Mouse (Mus musculus) kidney, adult 2 months (tissue): Measurements from ENCODE around the gene Col8a2. TPM values are rescaled to one million over a fixed set of nuclear protein-coding genes. Genes with fewer than 3 reads are reported as not detected.

Experiments used
- DNase-seq: peaks from one replicate; pipeline ENCODE4 v3.0.0; 2021
- H3K27ac ChIP-seq: fragments of 200-500 bp; 2 replicates; pipeline ENCODE4 v1.5.1; 2012; ENCODE audit warnings: low read depth, low read length, control low read depth, inconsistent platforms; ENCODE audit not compliant: insufficient read depth
- H3K27me3 ChIP-seq: fragments of 200-500 bp; replicated peaks from 2 replicates; pipeline ENCODE4 v1.6.1; 2012; ENCODE audit warnings: mild to moderate bottlenecking, moderate library complexity, low read length, inconsistent platforms; ENCODE audit not compliant: control insufficient read depth, insufficient read depth
- H3K36me3 ChIP-seq: fragments of 200-500 bp; 2 replicates; pipeline ENCODE4 v1.6.1; 2012; ENCODE audit warnings: mild to moderate bottlenecking, moderate library complexity, low read length, inconsistent platforms; ENCODE audit not compliant: control insufficient read depth, insufficient read depth
- H3K4me1 ChIP-seq: fragments of 200-500 bp; 2 replicates; pipeline ENCODE4 v1.6.1; 2011; ENCODE audit warnings: low read length; ENCODE audit not compliant: control insufficient read depth, insufficient read depth
- H3K4me3 ChIP-seq: fragments of 200-500 bp; 2 replicates; pipeline ENCODE4 v1.5.1; 2011; ENCODE audit warnings: mild to moderate bottlenecking, low read depth, low read length, control low read depth; ENCODE audit not compliant: insufficient read depth
- CTCF ChIP-seq: fragments of 200-500 bp; conservative IDR thresholded peaks from 2 replicates; pipeline ENCODE4 v1.5.1; 2011; ENCODE audit warnings: low read depth, mild to moderate bottlenecking, control low read depth, low read length, moderate library complexity, mixed read lengths; ENCODE audit not compliant: insufficient read depth, insufficient read length
- POLR2A ChIP-seq: fragments of 200-500 bp; IDR thresholded peaks from one replicate; pipeline ENCODE4 v1.6.1; 2011; ENCODE audit warnings: low read depth, low read length, control low read depth
- WGBS: fragments of 180-500 bp; shearing (Covaris S2); methylation state at CpG from one replicate; pipeline ENCODE4 v1.1.7; 2018; 5-methylcytosine and 5-hydroxymethylcytosine counted together
- polyA plus RNA-seq: library from polyadenylated mRNA; depleted of rRNA; stranded (reverse); fragments of >200 nt; gene quantifications from 2 replicates; pipeline ENCODE4 v1.2.3, GENCODE M21; 2012

Col8a2 gene
- polyA plus RNA-seq, 1 experiment: 0.31 TPM

DNA sequence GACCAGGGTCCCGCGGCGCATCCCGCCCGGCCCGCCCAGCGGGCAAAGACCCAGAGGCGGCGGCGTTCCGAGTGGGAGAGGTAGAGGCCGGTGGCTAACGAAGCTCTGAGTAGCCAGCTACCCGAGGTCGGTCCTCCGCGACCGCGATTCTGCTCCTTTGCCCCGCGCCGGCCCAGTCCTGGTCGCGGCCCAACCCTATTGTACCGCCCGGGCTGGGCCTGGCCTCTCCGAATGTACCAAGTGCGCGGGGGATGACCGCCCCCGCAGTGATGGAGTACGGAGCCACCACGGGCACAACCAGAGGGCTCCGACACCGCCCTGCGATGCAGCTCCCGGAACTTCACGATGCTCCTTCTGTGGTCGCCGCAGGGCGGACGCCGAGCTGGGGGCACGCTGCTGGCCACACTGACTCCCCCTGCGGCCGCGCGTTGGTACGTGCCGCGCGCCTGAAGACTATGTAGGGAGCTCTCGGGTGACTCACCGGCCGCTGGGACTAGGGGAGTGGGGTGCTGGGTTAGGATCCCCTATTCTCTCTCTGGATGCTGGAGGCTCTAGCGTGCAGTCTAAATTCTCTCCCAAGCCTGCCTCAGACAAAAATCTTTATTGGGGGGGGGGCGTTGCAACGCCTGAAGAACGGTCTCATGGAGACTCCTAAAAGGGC lies 30.3 kb upstream of the Col8a2 start, which contains the start of gene Map7d1:
Gene Map7d1, minus strand, starts transcription at position 213 of the 661 bp plus-strand sequence.
- no peaks in the 10 kb centered on the region for H3K36me3 ChIP-seq
- no peak for TF ChIP-seq CTCF
- peak; percentile 82 for TF ChIP-seq POLR2A
- H3K27ac ChIP-seq: peak within 1 kb of the TSS; percentile 99
- under 1% methylated on average over 59 of the region's 59 CpGs for WGBS
- no peaks in the 10 kb centered on the region for H3K27me3 ChIP-seq
- peak within 1 kb of the TSS; percentile 91 for H3K4me3 ChIP-seq
- DNase-seq: peak; percentile 92
- peaks cover 12% of the 10 kb centered on the region for H3K4me1 ChIP-seq

DNA sequence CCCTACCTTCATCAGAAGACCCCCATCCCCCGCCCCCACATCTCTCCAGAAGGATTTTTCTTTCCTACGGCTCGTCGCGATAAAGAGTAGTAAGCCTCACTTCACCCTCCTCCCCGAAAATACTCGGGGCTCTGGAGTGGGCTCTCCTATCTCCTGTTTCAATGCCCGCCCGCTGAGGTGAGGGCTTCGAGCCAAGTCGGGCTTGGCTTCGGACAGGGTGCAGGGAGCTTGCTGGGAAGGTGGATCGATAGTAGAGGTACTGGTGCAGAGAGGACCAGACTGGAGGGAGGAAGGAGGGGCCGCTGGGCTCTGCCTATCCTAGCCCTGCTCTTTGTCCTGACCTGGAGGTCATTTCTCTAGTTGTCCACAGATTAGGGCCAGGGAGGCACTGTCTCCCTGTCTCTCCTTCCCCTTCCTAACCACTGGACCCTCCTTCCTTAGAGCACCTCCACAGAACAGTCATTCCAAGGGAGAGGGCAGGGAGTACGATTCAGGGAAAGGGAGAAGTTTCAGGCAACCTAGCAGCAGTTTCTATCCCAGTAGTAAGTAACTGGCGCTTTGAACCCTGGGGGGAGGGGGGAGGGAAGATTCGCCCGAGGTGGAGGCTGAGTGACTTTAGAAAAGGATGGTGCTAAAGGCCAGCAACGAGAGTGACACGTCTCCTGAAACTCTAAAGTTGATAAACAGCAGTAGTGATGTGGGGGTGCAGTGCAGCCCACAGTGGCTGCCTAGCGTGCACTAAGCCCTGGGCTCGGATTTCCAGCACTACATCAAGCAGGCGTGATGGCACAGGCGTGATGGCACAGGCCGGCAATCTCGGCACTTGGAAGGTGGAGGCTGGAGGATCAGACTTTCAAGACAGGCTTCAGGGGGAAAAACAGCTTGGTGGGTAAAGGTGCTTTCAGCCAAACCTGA lies 29.4 kb upstream of the Col8a2 start:
- DNase-seq: peak; percentile 60
- WGBS: 17% methylated on average over 26 of the region's 26 CpGs
- TF ChIP-seq CTCF (no peak), POLR2A (no peak)
- peak overlapping the region; percentile 99 for H3K27ac ChIP-seq
- H3K36me3 ChIP-seq: no peaks in the 10 kb centered on the region
- H3K4me3 ChIP-seq: peak overlapping the region; percentile 91
- peaks cover 18% of the 10 kb centered on the region for H3K4me1 ChIP-seq
- no peaks in the 10 kb centered on the region for H3K27me3 ChIP-seq

DNA sequence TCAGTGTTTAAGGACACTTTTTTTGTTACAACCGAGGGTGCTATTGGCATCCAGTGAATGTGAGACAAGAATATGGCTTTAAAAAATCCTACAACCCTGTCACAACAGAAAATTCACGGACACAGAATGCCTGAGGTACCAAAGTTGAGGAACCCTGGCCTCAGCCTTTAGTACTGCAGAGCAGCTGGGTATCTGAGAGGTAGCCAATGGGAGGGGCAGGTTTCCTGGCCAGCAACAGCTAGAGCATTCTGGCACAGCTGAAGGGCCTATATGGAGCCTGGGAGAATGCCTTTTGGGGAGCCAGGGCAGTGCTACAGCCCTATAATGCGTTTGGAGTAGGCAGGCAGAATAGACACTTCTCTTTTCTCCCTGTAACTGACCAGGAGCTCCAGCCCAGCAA lies 27.5 kb upstream of the Col8a2 start:
- no peak for DNase-seq
- TF ChIP-seq POLR2A: no peak
- TF ChIP-seq CTCF: no peak
- Histone ChIP-seq H3K36me3 (no peaks in the 10 kb centered on the region), H3K27me3 (no peaks in the 10 kb centered on the region), H3K27ac (peak overlapping the region; percentile 85), H3K4me3 (no peak overlapping the region), H3K4me1 (peaks cover 15% of the 10 kb centered on the region)
- 30% methylated on average over 3 of the region's 3 CpGs for WGBS

DNA sequence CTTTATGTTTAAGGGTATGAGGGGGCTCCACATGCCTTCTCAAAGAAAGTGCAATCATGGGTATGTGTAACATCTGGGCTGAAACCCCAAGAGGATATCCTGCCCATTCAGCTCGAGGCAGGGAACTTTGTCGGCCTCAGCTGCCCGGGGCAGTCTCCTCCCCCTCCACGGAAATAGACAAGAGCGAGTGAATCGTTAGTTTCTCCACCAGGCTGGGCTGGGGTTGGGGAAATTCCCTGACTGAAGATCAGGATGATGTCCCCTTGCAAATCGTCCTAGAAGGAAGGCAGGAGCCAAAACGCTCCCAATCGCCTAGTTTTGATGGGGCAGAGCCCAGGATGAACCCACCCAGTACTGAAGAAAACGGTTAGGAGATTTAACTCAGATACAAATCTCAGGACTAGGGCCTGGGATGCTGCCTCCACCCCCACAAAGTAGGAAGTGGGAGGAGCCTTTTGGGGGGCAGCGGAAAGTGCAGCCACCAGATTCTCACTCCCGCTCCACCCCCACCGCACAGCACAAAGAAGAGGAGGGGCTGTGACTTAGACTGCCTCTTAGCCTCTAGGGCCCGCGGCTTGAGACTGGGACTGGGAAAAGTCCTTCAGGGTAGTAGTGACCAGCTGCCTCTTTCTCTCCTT lies 27.0 kb upstream of the Col8a2 start:
- Histone ChIP-seq H3K36me3 (no peaks in the 10 kb centered on the region), H3K27ac (peak overlapping the region; percentile 85), H3K4me3 (no peak overlapping the region), H3K27me3 (no peaks in the 10 kb centered on the region), H3K4me1 (peaks cover 15% of the 10 kb centered on the region)
- peak; percentile 90 for DNase-seq
- WGBS: 23% methylated on average over 15 of the region's 15 CpGs
- no peak for TF ChIP-seq CTCF
- TF ChIP-seq POLR2A: peak; percentile 16

DNA sequence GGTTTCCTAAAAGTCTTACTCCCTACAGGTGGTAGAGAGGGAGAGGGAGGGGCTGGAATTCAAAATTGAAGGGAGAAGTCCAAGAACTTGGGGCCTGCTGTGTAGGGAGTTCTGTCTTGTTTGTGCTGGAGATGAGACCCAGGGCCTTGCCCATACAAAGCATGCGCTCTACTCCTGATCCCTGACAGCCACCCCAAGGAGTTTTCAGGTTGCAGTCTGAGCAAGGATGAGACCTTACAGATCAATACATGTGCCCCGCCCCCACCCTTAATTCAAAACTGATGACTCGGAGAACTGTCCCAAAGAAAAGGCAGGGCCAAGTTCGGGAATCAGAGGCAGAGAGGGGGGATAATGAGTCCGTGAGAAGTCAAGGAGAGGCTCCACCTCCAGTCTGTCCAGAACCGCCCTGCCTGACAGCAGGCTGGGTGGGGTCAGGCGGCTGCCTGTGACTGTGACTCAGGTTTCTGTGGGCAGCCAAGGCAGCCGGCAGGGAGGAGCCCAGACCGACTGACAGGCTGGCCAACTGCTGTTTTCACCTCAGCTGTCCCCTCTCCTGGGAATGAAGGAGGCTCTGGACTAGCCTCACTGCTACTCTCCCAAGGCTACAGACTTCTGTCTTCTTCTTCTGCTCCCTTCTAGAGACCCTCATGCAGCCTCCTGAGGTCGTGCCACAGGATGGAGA lies 25.9 kb upstream of the Col8a2 start:
- DNase-seq: peak; percentile 85
- peak overlapping the region; percentile 85 for H3K27ac ChIP-seq
- 20% methylated on average over 10 of the region's 10 CpGs for WGBS
- no peaks in the 10 kb centered on the region for H3K27me3 ChIP-seq
- TF ChIP-seq POLR2A: no peak
- no peak for TF ChIP-seq CTCF
- no peaks in the 10 kb centered on the region for H3K36me3 ChIP-seq
- no peak overlapping the region for H3K4me3 ChIP-seq
- H3K4me1 ChIP-seq: peaks cover 15% of the 10 kb centered on the region

DNA sequence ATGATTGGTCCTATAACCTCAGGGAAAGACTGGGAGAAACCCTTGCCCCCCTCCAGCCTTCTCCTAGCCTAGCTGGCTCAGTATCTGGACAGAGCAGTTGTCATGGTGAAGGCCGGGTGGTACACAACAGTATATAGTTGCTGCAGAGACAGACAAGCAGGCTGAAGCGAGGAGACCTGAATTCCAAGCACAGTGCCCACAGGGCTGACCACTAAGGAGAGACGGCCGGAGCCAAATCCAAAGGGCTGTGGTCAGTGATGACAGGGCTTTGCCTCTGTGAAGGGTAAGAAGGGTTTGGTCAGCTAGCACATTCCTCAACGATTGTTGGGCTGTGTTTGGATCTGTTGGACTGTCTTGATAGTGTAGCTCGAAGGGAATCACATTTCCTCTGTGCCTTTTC lies 25.3 kb upstream of the Col8a2 start:
- WGBS: 48% methylated on average over 6 of the region's 6 CpGs
- Histone ChIP-seq H3K27ac (peak overlapping the region; percentile 85), H3K4me1 (peaks cover 15% of the 10 kb centered on the region), H3K4me3 (no peak overlapping the region), H3K27me3 (no peaks in the 10 kb centered on the region), H3K36me3 (no peaks in the 10 kb centered on the region)
- no peak for DNase-seq
- TF ChIP-seq CTCF (no peak), POLR2A (no peak)

DNA sequence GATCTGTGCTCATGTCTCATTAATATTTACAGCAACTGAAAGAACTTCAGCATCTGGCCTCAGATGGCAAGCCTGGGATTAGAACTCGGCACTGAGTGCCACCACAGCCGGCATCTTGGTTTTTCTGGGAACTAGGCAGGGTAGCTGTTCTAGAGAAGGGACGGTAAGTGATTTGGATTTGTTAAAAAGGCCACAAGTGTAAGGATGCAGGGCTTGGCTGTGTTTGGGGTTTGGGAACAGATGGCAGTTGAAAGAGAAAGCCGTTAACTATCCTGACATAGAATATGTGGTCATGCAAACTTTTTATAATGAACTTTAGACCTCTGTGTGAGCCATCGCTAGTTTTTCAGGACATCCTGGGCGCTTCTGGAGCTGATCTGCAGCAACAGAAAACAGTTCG lies 24.9 kb upstream of the Col8a2 start:
- Histone ChIP-seq H3K27me3 (no peaks in the 10 kb centered on the region), H3K4me3 (no peak overlapping the region), H3K27ac (peak overlapping the region; percentile 85), H3K36me3 (no peaks in the 10 kb centered on the region), H3K4me1 (peaks cover 15% of the 10 kb centered on the region)
- TF ChIP-seq CTCF (no peak), POLR2A (no peak)
- 33% methylated on average over 7 of the region's 7 CpGs for WGBS
- DNase-seq: no peak
